In genomic region chr1:60803128-60803824, GRCm38 (mm10) we compare ENCODE assay signal across 14 mouse cellular contexts.
"Had no signal": no experiment of that assay in that cellular context is flagged by ENCODE, and none has a peak within 500 bp of the region (broad histone marks: within the 10 kb centered on the region; RNA-seq: fewer than 3 reads in every experiment).

No protein-coding gene starts in this region.

- H3K27me3 ChIP-seq: limb, embryonic 13.5 days; liver, embryonic 15.5 days; midbrain, embryonic 12.5 days; neural tube, embryonic 13.5 days had no signal

- ATAC-seq: midbrain, embryonic 16.5 days had no signal

- H3K4me2 ChIP-seq: limb, embryonic 13.5 days; liver, embryonic 11.5 days; liver, embryonic 15.5 days; midbrain, embryonic 12.5 days; neural tube, embryonic 13.5 days had no signal

- H3K9me3 ChIP-seq: limb, embryonic 13.5 days; liver, embryonic 15.5 days; midbrain, embryonic 12.5 days; neural tube, embryonic 13.5 days had no signal

- H3K27ac ChIP-seq: kidney, postnatal 0 days; limb, embryonic 13.5 days; liver, embryonic 15.5 days; midbrain, embryonic 12.5 days; neural tube, embryonic 13.5 days had no signal

- H3K9ac ChIP-seq: limb, embryonic 13.5 days; liver, embryonic 15.5 days; midbrain, embryonic 12.5 days; neural tube, embryonic 13.5 days had no signal

- H3K4me3 ChIP-seq: limb, embryonic 13.5 days; liver, embryonic 15.5 days; midbrain, embryonic 12.5 days; neural tube, embryonic 13.5 days had no signal

- DNase-seq: kidney, adult 11 months; kidney, adult 9 months; kidney, postnatal 36 days; lung, postnatal 10 days; right cerebral cortex, postnatal 25 days; thymus, adult 18-20 months; thymus, postnatal 25 days had no signal

- H3K36me3 ChIP-seq: limb, embryonic 13.5 days; liver, embryonic 15.5 days; midbrain, embryonic 12.5 days; neural tube, embryonic 13.5 days had no signal

- H3K4me1 ChIP-seq: limb, embryonic 13.5 days; liver, embryonic 15.5 days; midbrain, embryonic 12.5 days; neural tube, embryonic 13.5 days had no signal
